In genomic region chrX:47124140-47124928, GRCm38 (mm10) we compare ENCODE assay signal across 22 mouse cellular contexts.
"Had no signal": no experiment of that assay in that cellular context is flagged by ENCODE, and none has a peak within 500 bp of the region (broad histone marks: within the 10 kb centered on the region; RNA-seq: fewer than 3 reads in every experiment).

No protein-coding gene starts in this region.

- H3K27me3 ChIP-seq: limb, embryonic 13.5 days; liver, embryonic 12.5 days; liver, embryonic 15.5 days; lung, embryonic 15.5 days; midbrain, embryonic 13.5 days; neural tube, embryonic 13.5 days; stomach, embryonic 15.5 days had no signal

- DNase-seq: kidney, postnatal 25 days; liver; lung, adult 18-20 months; lung, postnatal 10 days; lung, postnatal 36 days; right cerebral cortex, postnatal 25 days; spleen, adult 18-20 months; thymus, postnatal 36 days had no signal

- H3K9me3 ChIP-seq: limb, embryonic 10.5 days; limb, embryonic 13.5 days; liver, embryonic 12.5 days; liver, embryonic 15.5 days; lung, embryonic 15.5 days; megakaryocyte, embryonic 14.5 days; midbrain, embryonic 10.5 days; midbrain, embryonic 13.5 days; neural tube, embryonic 13.5 days; stomach, embryonic 15.5 days had no signal

- ATAC-seq: liver, embryonic 12.5 days; midbrain, embryonic 13.5 days; midbrain, embryonic 16.5 days had no signal

- H3K4me1 ChIP-seq: limb, embryonic 10.5 days; limb, embryonic 13.5 days; liver, embryonic 12.5 days; liver, embryonic 15.5 days; lung, embryonic 15.5 days; megakaryocyte, embryonic 14.5 days; midbrain, embryonic 10.5 days; midbrain, embryonic 13.5 days; neural tube, embryonic 13.5 days; stomach, embryonic 15.5 days had no signal

- H3K27ac ChIP-seq: kidney, postnatal 0 days; layer of hippocampus, adult 2 months; limb, embryonic 10.5 days; limb, embryonic 13.5 days; liver, embryonic 12.5 days; liver, embryonic 15.5 days; lung, embryonic 15.5 days; midbrain, embryonic 10.5 days; midbrain, embryonic 13.5 days; neural tube, embryonic 13.5 days; stomach, embryonic 15.5 days had no signal

- H3K4me3 ChIP-seq: layer of hippocampus, adult 2 months; limb, embryonic 10.5 days; limb, embryonic 13.5 days; liver, embryonic 12.5 days; liver, embryonic 15.5 days; lung, embryonic 15.5 days; megakaryocyte, embryonic 14.5 days; midbrain, embryonic 10.5 days; midbrain, embryonic 13.5 days; myocyte; neural tube, embryonic 13.5 days; stomach, embryonic 15.5 days had no signal

- H3K36me3 ChIP-seq: limb, embryonic 10.5 days; limb, embryonic 13.5 days; liver, embryonic 12.5 days; liver, embryonic 15.5 days; lung, embryonic 15.5 days; midbrain, embryonic 10.5 days; midbrain, embryonic 13.5 days; neural tube, embryonic 13.5 days; stomach, embryonic 15.5 days had no signal

- H3K4me2 ChIP-seq: limb, embryonic 13.5 days; liver, embryonic 12.5 days; liver, embryonic 15.5 days; lung, embryonic 15.5 days; midbrain, embryonic 13.5 days; neural tube, embryonic 13.5 days; stomach, embryonic 15.5 days had no signal

- H3K9ac ChIP-seq: limb, embryonic 13.5 days; liver, embryonic 12.5 days; liver, embryonic 15.5 days; lung, embryonic 15.5 days; midbrain, embryonic 13.5 days; neural tube, embryonic 13.5 days; stomach, embryonic 15.5 days had no signal
